Mouse (Mus musculus) retina, adult 2 months (tissue): ENCODE data around the gene Abhd10.

Experiments
- DNase-seq: peaks from one replicate; pipeline ENCODE4 v3.0.0-alpha.2; 2012; ENCODE audit warnings: low read depth, low spot score

Abhd10 gene

GRCm38 (mm10) chr16:45724742-45725102 is 18.0 kb downstream of the Abhd10 start:
- DNase-seq, result no peak

GRCm38 (mm10) chr16:45724061-45724741 is 18.6 kb downstream of the Abhd10 start, which contains the start of gene Tagln3:
Gene Tagln3, minus strand, starts transcription at chr16:45724608.
- DNase-seq, result no peak

- no peak for DNase-seq
Measured at GRCm38 (mm10) chr16:45723172-45723901, 19.4 kb downstream of the Abhd10 start.

- no peak for DNase-seq
Measured at GRCm38 (mm10) chr16:45722460-45722951, 20.2 kb downstream of the Abhd10 start.

- no peak for DNase-seq
Measured at GRCm38 (mm10) chr16:45720022-45720630, 22.6 kb downstream of the Abhd10 start.

GRCm38 (mm10) chr16:45718296-45718695 is 24.5 kb downstream of the Abhd10 start:
- DNase-seq, result no peak

GRCm38 (mm10) chr16:45714489-45715150 is 28.1 kb downstream of the Abhd10 start:
- DNase-seq, result no peak

- DNase-seq, result no peak
Measured at GRCm38 (mm10) chr16:45713878-45714277, 28.9 kb downstream of the Abhd10 start.

- no peak for DNase-seq
Measured at GRCm38 (mm10) chr16:45713261-45713660, 29.5 kb downstream of the Abhd10 start.

GRCm38 (mm10) chr16:45711263-45711662 is 31.5 kb downstream of the Abhd10 start:
- no peak for DNase-seq

- no peak for DNase-seq
Measured at GRCm38 (mm10) chr16:45699301-45699700, 43.5 kb downstream of the Abhd10 start.

- DNase-seq, result no peak
Measured at GRCm38 (mm10) chr16:45697996-45698395, 44.8 kb downstream of the Abhd10 start.

GRCm38 (mm10) chr16:45695445-45696160 is 47.2 kb downstream of the Abhd10 start:
- DNase-seq, result no peak

- no peak for DNase-seq
Measured at GRCm38 (mm10) chr16:45693558-45693957, 49.2 kb downstream of the Abhd10 start, which contains the start of gene Tmprss7. Gene Tmprss7, minus strand, starts transcription at chr16:45693658.

- DNase-seq, result no peak
Measured at GRCm38 (mm10) chr16:45692851-45693250, 49.9 kb downstream of the Abhd10 start.

- no peak for DNase-seq
Measured at GRCm38 (mm10) chr16:45690178-45690577, 52.6 kb downstream of the Abhd10 start.

- DNase-seq, result no peak
Measured at GRCm38 (mm10) chr16:45686833-45687232, 55.9 kb downstream of the Abhd10 start.

- DNase-seq, result no peak
Measured at GRCm38 (mm10) chr16:45685295-45685694, 57.5 kb downstream of the Abhd10 start.

GRCm38 (mm10) chr16:45684815-45685214 is 57.9 kb downstream of the Abhd10 start:
- DNase-seq, result no peak
